Mouse (Mus musculus): ENCODE results near the gene Tmem176b.

DNA sequence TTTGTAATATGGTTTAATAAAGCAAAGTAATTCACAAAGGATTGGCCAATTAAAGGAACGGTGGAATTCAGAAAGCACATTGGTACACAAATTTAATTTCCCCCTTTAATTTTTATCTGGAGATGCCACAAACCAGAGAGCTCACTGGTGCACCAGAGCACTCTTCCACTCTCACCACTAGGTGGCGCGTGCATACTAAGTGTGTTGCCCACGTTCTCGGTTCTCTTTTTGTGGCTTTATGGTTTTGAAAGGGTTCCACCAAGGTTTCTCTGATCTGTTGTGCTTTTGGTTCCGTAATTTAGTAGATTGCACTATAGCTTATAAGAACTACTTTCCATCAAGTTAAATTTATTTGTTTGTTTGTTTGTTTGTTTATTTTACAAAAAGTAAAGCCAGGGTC is 23.5 kb downstream of the Tmem176b start:
- TF ChIP-seq CTCF (IDR thresholded peaks at IDR 0.05; ENCODE audit: borderline replicate concordance, insufficient read depth, low read length), result peak; percentile 90; the same call in 1 of the 2 replicates
- no peak for TF ChIP-seq POLR2A (IDR thresholded peaks at IDR 0.05; ENCODE audit: low read depth, low read length)

Data from embryonic fibroblast, embryonic 13.5 days (primary cell).